Mouse (Mus musculus): Measurements from ENCODE around the gene Csnk2a1.
A peak's percentile ranks its signal among the peaks of the same experiment; 100 is the strongest.
"Not testable (repeated sequence)": the region's sequence is repeated elsewhere in the genome, so short reads cannot be mapped to it uniquely, and the experiment has no call there.

The Csnk2a1 gene

DNA sequence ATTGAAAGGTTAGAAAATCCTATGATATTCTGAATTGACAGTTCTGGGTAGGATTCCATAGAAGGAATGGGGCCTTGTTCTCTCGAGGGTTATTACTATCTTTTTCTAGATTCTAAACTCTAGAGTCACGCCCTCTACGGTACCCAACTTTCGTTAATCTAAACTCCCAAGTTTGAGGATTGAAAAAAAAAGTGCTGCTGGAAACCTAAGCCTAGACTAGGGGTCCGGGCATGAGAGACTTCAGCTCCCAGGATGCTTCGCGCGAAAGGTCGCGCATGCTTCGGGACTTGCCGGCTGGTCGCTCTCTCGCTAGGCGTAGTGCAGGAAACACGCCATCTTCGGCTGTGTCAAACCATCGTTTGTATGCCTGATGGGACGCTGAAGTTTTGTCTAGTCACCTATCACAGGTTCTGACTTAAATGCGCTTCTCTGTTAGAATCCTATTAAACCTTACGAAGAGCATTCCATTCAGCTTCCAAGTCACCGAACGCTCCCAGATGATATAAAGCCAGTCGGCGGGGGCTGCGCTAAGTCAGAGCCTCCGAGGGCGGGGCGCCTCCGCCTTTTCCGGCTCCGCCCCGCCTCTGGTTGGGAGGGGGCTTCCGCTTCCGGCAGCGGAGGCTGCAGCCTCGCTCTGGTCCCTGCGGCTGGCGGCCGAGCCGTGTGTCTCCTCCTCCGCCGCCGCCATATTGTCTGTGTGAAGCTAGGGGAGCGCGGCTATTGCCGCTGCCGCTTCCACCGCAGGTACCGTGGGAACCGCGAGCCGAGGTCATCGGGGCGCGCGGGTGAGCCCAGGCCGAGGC is at the start of gene Csnk2a1:
Gene Csnk2a1, plus strand, starts transcription at position 592 of the 803 bp plus-strand sequence.
- peak; percentile 95 for DNase-seq (ENCODE audit: low spot score)

DNA sequence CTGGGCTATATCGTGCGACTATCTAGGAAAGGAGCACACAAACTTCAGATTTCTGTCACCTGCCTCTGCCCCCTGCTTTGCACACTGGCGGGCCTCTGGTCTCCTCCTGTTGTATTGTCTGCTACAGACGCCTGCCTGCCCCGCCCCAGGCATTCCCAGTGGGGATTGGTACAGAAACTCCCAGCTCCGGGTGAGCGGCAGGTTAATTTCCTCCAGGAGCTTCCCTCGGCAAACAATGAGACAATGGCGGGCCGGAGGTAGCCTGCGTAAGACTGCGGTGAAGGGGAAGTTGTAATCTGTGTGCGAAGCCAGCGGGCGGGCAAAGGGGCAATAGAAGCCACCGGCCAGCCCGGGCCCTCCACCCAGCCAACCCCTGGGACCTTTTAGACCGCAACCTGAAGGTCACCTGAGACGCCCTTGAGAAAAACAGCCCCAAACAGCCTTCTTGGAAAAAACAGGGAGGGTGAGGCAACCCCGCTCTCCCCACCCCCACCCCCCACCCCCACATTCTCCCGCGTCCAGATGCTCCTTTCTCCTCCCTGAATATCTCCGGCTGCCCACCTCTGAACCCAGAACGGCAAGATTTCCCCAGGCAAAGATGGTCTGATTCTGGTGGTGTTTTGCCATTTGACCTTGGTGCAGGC is 49.4 kb upstream of the Csnk2a1 start:
- DNase-seq (ENCODE audit: low spot score) = peak; percentile 21

GRCm38 (mm10) chr2:152177806-152178170 is 48.9 kb upstream of the Csnk2a1 start:
- DNase-seq (ENCODE audit: low spot score) = no peak

DNA sequence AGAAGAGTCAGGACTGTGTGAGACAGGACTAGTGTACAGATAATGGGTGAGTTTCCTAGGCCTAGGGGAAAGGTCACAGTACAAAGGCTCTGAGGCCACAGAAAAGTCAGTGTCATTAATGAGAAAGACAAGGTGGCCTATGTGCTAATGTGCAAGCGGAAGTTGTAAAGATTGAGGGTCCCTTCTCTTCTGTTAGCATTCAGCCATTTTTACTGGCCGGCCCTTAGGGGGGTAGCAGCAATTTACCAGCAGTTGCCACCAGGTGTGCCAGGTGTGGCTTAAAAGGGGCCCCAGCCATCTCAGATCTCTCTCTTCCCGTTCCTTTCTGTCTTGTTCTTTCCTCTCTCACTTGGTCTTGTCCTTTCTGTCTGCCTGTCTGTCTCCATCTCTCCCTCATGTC is 48.3 kb upstream of the Csnk2a1 start:
- DNase-seq (ENCODE audit: low spot score) = no peak

DNA sequence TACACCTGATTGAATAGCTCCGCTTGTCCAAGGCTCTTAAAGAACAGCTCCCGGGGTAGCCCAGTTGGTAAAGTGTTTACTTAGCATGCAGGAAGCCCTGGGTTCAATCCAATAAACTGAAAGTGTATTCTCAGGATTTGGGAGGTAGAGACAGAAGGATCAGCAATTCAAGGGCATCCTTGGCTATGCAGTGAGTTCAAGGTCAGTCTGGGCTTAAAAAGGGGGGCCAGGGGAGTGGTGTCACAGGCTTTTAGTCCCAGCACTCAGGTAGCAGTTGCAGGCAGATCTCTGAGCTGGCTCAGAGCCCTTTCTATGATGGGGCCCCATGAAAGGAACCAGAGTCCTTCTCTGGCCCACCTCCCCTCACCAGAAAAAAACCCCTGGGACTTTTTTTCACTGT is 47.3 kb upstream of the Csnk2a1 start:
- no peak for DNase-seq (ENCODE audit: low spot score)

DNA sequence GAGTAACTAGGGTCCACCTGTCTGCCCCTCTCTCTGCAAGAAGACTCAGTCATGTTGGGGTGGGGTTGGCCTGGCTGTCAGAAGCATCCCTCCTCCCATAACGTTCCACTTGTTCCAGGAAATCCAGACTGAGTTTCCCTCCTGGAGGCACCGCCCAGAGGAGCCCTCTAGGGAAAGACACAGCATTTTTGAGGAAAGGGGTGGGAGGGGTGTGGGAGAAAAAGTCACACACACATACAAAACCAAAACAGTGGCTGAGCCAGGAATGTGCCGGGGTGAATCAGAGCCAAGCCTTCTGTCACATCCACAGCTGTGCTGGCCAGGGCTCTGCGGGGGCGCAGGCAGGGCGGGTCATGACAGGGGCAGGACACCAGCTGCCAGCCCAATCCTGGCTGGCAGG is 46.3 kb upstream of the Csnk2a1 start:
- no peak for DNase-seq (ENCODE audit: low spot score)

DNA sequence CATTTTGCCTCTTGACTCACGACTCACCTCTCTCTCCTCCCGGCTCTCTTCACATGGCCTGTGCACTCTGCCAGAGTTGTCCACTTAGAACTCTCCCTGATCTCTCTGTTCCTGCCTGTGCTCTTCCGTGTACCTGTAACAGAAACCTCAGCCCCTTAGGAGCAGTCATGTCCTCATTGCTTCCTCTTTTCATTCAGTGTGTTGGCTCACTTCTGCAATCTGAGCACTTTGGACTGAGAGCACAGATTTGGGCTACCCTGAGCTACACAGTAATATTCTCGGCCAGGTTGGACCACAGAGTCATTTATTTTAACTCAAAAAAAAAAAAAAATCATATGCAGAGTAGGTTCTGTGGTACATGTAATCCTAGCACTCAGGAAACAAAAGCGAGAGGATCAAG is 39.5 kb upstream of the Csnk2a1 start:
- DNase-seq (ENCODE audit: low spot score) = no peak

GRCm38 (mm10) chr2:152189213-152189612 is 37.4 kb upstream of the Csnk2a1 start:
- no peak for DNase-seq (ENCODE audit: low spot score)

DNA sequence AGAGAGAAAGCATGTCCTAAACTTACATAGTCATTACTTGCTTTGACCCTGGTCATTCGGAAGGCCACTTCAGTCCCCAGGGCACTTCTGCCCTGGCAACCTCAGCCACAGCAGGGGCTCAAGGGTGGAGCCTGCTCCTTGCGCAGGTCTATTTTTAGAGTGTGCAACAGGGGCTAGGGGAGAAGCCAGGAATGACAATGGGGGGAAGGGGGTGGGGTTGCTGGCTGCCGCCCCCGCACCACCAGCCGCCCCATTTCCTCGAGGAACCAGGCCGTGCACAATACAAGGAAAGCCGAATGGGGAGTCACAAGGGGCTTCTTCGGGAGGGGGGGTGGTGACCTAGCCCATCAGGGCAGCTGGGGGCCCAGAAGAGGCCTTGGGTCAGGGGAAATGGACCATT is 37.0 kb upstream of the Csnk2a1 start:
- DNase-seq (ENCODE audit: low spot score) = no peak

- no peak for DNase-seq (ENCODE audit: low spot score)
These were observed 36.5 kb upstream of the Csnk2a1 start for GRCm38 (mm10) chr2:152190161-152190560.

- no peak for DNase-seq (ENCODE audit: low spot score)
These were observed 33.9 kb upstream of the Csnk2a1 start for GRCm38 (mm10) chr2:152192591-152193345.

DNA sequence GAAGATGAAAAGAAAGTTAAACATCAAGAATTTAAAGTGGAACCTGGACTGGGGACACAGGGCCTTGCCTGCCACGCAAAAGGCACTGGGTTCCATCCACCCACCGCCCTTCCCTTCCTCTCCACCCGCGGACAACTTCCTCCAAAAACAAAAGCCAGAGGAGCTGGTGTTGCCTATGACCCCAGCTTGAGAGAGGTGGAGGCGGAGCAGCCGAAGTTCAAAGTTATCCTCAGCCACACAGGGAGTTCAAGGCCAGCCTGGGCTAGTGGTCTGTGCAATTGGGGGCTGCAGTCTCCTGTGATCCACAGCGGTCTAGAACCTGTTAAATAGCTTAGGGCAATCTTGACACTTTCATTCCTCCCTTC is 33.3 kb upstream of the Csnk2a1 start:
- no peak for DNase-seq (ENCODE audit: low spot score)

DNA sequence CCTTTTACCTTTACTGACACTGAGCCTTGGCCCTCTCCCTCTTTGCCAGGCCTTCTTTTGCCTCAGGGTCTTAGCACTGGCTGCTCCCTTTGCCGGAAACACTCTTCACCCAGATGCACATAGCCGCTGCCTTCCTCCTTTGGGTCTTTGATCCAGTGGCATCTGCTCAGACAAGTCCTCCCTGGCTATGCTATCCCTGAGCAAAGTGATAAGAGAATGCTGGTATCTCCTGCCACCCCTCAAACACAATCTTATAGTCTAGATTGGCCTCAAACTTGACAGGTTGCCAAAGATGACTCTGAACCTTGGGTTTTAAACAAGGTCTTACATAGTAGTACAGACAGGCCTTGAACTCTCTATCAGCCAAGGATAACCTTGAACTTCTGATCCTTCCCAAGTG is 32.1 kb upstream of the Csnk2a1 start:
- DNase-seq (ENCODE audit: low spot score) = no peak

DNA sequence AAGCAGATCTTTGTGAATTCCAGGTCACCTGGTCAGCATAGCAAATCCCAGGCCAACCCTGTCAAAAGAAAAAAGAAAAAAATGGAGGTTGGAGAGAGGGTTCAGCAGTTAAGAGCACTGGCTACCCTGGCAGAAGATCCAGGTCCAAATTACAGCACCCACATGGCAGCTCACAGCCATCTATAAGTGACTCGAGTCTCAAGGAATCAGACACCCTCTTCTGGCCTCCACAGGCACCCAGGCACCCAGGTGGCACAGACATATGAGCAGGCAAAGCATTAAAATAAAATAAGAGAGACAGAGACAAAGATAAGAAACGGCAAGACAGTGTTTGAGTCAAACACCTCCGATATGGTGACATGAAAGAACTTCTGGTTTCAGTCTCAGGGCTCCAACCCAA is 29.7 kb upstream of the Csnk2a1 start:
- no peak for DNase-seq (ENCODE audit: low spot score)

- peak; percentile 92 for DNase-seq (ENCODE audit: low spot score)
These were observed 29.3 kb upstream of the Csnk2a1 start for GRCm38 (mm10) chr2:152197301-152197712.

DNA sequence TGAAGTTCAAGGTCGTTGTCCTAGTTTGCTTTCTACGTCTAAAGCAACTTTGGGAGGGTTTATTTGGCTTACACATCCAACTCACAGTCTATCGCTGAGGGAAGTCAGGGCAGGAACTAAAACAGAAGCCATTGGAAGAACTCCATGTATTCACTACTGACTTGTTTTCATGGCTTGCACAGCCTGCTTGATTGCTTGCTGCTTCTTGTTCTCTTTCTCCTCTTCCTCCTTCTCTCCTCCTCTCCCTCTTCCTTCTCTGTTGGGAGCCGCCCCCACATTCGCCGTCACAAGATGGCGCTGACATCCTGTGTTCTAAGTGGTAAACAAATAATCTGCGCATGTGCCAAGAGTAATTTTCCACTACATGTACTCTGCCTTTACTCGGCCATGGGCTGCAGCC is 20.5 kb upstream of the Csnk2a1 start:
- DNase-seq (ENCODE audit: low spot score) = not testable (repeated sequence)

DNA sequence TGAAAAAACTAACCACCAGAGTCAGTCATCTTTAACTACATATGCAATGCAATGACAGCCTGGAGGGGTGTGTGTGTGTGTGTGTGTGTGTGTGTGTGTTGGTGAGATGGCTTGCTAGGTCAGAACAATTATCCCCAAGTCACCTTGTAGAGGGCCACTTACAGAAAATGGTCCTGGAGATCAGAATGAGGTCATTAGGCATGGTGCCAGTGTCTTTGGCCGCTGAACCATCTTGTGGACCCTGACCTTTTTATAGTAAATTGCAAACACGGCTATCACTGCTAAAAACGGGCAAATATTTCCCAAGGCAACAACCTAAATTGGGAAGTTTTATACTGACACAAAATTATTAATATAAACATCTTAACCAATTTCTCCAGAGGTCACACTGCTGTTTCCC is 14.8 kb upstream of the Csnk2a1 start:
- no peak for DNase-seq (ENCODE audit: low spot score)

DNA sequence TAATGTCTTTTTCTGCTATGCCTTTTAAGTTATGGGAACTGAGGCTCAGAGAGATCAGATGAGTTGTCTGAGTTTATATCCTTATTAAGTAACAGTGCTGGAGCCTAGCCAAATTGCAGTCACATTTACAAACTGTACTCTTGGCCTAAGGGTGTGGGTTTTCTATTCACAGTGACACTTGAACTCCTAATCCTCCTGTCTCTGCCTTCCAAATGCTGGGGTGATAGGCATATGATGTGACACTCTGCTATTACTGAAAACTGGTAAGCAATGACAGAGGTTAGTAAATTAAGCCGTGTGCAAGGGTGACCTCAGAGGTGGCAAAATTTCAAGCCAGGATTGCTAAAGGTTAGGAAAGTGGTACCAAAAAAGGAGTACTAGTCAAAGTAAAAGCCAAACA is 9.7 kb upstream of the Csnk2a1 start:
- DNase-seq (ENCODE audit: low spot score) = no peak

GRCm38 (mm10) chr2:152223521-152224300 is 2.9 kb upstream of the Csnk2a1 start:
- DNase-seq (ENCODE audit: low spot score) = no peak

DNA sequence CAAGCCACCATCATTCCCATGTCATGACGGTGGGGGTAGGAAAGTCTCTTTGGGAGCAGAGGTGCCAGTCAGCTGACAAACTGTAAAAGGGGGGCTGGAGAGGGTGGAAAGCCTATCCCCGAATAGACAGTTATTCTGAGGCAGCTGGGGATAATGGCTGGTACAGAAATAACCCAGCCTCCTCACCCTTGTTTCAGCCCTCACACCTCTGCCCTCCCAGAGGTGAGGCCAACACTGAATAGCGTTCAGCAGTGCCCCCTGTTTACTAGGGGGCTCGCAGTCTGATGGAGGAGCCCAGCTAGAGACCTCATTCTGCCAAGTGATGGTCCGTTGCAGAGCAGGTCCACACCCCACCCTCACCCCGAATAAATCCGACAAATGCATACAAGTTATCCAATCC is 1.1 kb upstream of the Csnk2a1 start:
- DNase-seq (ENCODE audit: low spot score) = no peak

DNA sequence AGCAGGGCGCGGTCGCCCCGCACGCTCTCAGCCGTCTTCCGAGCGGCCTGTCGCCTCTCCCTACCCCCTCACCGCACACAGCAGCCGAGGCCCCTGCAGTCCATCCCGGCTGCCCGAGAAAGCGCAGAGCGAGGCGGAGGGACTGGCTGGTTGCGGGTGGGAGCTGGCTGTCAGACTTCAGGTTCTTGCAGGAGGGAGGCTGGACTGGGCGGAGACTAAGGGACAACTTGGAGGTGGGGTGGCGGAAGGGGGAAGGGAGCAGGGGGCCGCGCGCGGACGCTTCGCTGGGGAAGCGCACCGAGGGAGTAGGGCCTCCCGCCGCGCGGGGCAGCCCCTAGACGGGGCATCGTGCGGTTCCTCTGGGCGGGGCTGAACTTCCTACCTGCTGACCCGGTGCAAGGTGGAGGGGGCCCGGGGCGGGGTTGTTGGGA is 427 bp downstream of the Csnk2a1 start:
- DNase-seq (ENCODE audit: low spot score) = peak; percentile 61

DNA sequence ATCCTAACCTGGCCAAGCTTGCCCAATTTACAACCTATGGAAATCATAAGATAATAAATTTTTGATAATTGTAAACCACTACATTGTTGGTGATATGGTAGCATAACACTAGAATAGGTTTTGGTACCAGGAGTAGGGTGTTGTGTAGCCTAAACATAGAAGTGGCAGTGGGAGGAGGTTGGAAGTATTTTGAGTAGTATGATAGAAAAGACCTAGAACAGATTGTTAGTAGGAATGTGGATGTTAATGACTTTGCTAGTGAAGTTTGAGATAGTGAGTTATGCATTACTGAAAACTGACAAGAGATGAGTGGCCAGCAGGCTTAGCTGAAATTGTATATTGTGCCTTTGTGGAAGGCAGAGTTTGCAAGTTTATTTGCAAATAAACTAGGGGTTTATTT is 3.4 kb downstream of the Csnk2a1 start:
- DNase-seq (ENCODE audit: low spot score) = no peak
